Mouse (Mus musculus) hematopoietic stem cell, adult 5-6 weeks (primary cell): Measurements from ENCODE around the gene Gm5157. TPM values are rescaled to one million over a fixed set of nuclear protein-coding genes. Genes with fewer than 3 reads are reported as not detected.
"Not testable (repeated sequence)": the region's sequence is repeated elsewhere in the genome, so short reads cannot be mapped to it uniquely, and the experiment has no call there.

Experiments used
- ATAC-seq, 2 experiments: fragments of 125-278 bp in 1 of 2; replicated peaks in 1 of 2; 2 replicates each; pipeline ENCODE4 v1.8.0; 2016 to 2017; ENCODE audit warnings: inconsistent platforms in 2 of 2, mild to moderate bottlenecking in 2 of 2, moderate number of reproducible peaks in 2 of 2, low read depth in 1 of 2, moderate TSS enrichment in 1 of 2; ENCODE audit not compliant: low FRiP score in 2 of 2, poor library complexity in 2 of 2, severe bottlenecking in 2 of 2, insufficient read depth in 1 of 2, low TSS enrichment in 1 of 2
- total RNA-seq: library from RNA; stranded (forward); fragments of 172-1452, 232-1000 nt; gene quantifications from 2 replicates; pipeline ENCODE4 v1.2.3, GENCODE M21; 2017

The Gm5157 gene
- total RNA-seq = not detected in 2 replicates

DNA sequence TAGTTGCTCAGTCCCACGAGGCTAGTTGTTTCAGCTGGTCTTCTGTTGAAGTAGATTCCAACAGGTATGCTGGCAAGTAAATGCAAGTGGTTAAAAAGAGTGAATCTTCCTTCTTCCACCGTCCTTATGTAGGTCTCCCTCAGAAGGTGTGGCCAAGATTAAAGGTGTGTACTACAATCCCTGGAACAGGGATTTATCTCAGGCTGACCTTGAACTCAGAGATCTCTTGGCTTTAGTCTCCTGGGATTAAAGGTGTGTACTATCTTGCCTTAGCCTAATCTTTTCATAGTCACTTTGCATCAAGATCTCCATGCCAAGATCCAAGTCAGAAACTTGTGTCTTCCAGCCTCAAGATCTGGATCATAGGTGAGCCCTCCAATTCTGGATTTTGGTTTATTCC, at the start of gene Gm5157:
Gene Gm5157, minus strand, starts transcription at position 101 of the 400 bp plus-strand sequence.
- ATAC-seq = not testable (repeated sequence)

DNA sequence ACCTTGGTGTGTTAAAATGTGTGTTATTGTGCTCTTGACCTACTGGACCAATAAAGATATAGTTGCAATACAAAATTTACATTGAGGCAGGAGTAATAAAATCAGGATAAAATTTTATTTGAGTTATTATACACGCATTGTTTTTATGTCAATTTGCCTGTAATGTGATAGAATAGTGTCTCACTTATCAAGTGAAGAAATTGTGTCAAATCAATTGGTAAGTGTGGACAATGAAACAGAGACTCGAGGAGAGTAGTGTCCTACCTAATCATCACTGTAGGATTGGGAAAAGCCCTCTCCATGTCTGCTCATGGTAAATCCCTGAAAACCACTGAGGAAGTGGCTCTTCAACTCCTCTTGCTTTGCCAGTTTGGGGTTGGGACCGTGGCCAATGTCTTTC, 28.3 kb downstream of the Gm5157 start, which contains the start of gene Vmn1r123:
Gene Vmn1r123, plus strand, starts transcription at position 301 of the 400 bp plus-strand sequence.
- not testable (repeated sequence) for ATAC-seq

Other genes starting within 250 kb of the Gm5157 start
- not detected in 2 replicates for gene Vmn1r119, start 178.0 kb downstream of the Gm5157 start, total RNA-seq
- not detected in 2 replicates for gene Vmn1r120, start 136.6 kb downstream of the Gm5157 start, total RNA-seq
- gene Vmn1r121, start 91.9 kb downstream of the Gm5157 start, total RNA-seq = not detected in 2 replicates
- gene Vmn1r122, start 56.3 kb downstream of the Gm5157 start, total RNA-seq = not detected in 2 replicates
- gene Vmn1r123, start 28.2 kb downstream of the Gm5157 start, total RNA-seq = not detected in 2 replicates
- not detected in 2 replicates for gene Vmn1r124, start 70.2 kb upstream of the Gm5157 start, total RNA-seq
- not detected in 2 replicates for gene Vmn1r125, start 81.8 kb upstream of the Gm5157 start, total RNA-seq
- gene Vmn1r126, start 111.0 kb upstream of the Gm5157 start, total RNA-seq = not detected in 2 replicates
- not detected in 2 replicates for gene Vmn1r127, start 129.4 kb upstream of the Gm5157 start, total RNA-seq
- not detected in 2 replicates for gene Vmn1r128, start 158.9 kb upstream of the Gm5157 start, total RNA-seq
- not detected in 2 replicates for gene Vmn1r129, start 170.9 kb upstream of the Gm5157 start, total RNA-seq
- gene Gm6882, start 242.3 kb upstream of the Gm5157 start, total RNA-seq = not detected in 2 replicates